Mouse (Mus musculus): ENCODE data around the gene Cd27.
A peak's percentile ranks its signal among the peaks of the same experiment; 100 is the strongest.
"Not testable (repeated sequence)": the region's sequence is repeated elsewhere in the genome, so short reads cannot be mapped to it uniquely, and the experiment has no call there.

Gene Cd27

GRCm38 (mm10) chr6:125236782-125237181, at the start of gene Cd27:
Gene Cd27 (minus strand): TSS chr6:125237010.
- no peak for DNase-seq (ENCODE audit: low read depth, low spot score)

GRCm38 (mm10) chr6:125285890-125286289, 49.1 kb upstream of the Cd27 start, which contains the start of gene Tuba3a:
Gene Tuba3a (minus strand): TSS chr6:125286042.
- DNase-seq (ENCODE audit: low read depth, low spot score): no peak

- DNase-seq (ENCODE audit: low read depth, low spot score): no peak
These were observed 47.9 kb upstream of the Cd27 start for GRCm38 (mm10) chr6:125284751-125285150.

GRCm38 (mm10) chr6:125284250-125284649, 47.4 kb upstream of the Cd27 start:
- no peak for DNase-seq (ENCODE audit: low read depth, low spot score)

- DNase-seq (ENCODE audit: low read depth, low spot score): not testable (repeated sequence)
These were observed 45.9 kb upstream of the Cd27 start for GRCm38 (mm10) chr6:125282721-125283120.

GRCm38 (mm10) chr6:125279729-125280128, 42.9 kb upstream of the Cd27 start:
- no peak for DNase-seq (ENCODE audit: low read depth, low spot score)

- no peak for DNase-seq (ENCODE audit: low read depth, low spot score)
These were observed 38.2 kb upstream of the Cd27 start for GRCm38 (mm10) chr6:125274841-125275563.

- no peak for DNase-seq (ENCODE audit: low read depth, low spot score)
These were observed 35.5 kb upstream of the Cd27 start for GRCm38 (mm10) chr6:125272228-125272785.

GRCm38 (mm10) chr6:125271455-125272227, 34.8 kb upstream of the Cd27 start:
- peak; percentile 92 for DNase-seq (ENCODE audit: low read depth, low spot score)

- DNase-seq (ENCODE audit: low read depth, low spot score): no peak
These were observed 32.0 kb upstream of the Cd27 start for GRCm38 (mm10) chr6:125268799-125269198.

GRCm38 (mm10) chr6:125267469-125267868, 30.7 kb upstream of the Cd27 start:
- DNase-seq (ENCODE audit: low read depth, low spot score): no peak

- not testable (repeated sequence) for DNase-seq (ENCODE audit: low read depth, low spot score)
These were observed 29.8 kb upstream of the Cd27 start for GRCm38 (mm10) chr6:125266600-125266999.

- no peak for DNase-seq (ENCODE audit: low read depth, low spot score)
These were observed 29.3 kb upstream of the Cd27 start for GRCm38 (mm10) chr6:125266091-125266490.

- DNase-seq (ENCODE audit: low read depth, low spot score): peak; percentile 53
These were observed 28.4 kb upstream of the Cd27 start for GRCm38 (mm10) chr6:125265239-125265638.

- DNase-seq (ENCODE audit: low read depth, low spot score): no peak
These were observed 27.4 kb upstream of the Cd27 start for GRCm38 (mm10) chr6:125264219-125264618.

GRCm38 (mm10) chr6:125260006-125260555, 23.3 kb upstream of the Cd27 start:
- no peak for DNase-seq (ENCODE audit: low read depth, low spot score)

- DNase-seq (ENCODE audit: low read depth, low spot score): no peak
These were observed 19.6 kb upstream of the Cd27 start for GRCm38 (mm10) chr6:125256222-125256966.

GRCm38 (mm10) chr6:125255516-125256044, 18.8 kb upstream of the Cd27 start:
- no peak for DNase-seq (ENCODE audit: low read depth, low spot score)

GRCm38 (mm10) chr6:125253863-125254715, 17.3 kb upstream of the Cd27 start:
- DNase-seq (ENCODE audit: low read depth, low spot score): no peak

GRCm38 (mm10) chr6:125252711-125253110, 15.9 kb upstream of the Cd27 start:
- no peak for DNase-seq (ENCODE audit: low read depth, low spot score)
